Mouse (Mus musculus) erythroblast, embryonic 14.5 days (primary cell): ENCODE results near the gene Scamp4.

Experiments used
- GATA1 ChIP-seq: IDR thresholded peaks from 2 replicates; pipeline ENCODE4 v1.6.1; 2012; ENCODE audit warnings: low read length, inconsistent platforms, mixed read lengths
- TAL1 ChIP-seq: IDR thresholded peaks from 3 replicates; pipeline ENCODE4 v1.6.1; 2012; ENCODE audit warnings: low read length, inconsistent platforms, mixed read lengths

DNA sequence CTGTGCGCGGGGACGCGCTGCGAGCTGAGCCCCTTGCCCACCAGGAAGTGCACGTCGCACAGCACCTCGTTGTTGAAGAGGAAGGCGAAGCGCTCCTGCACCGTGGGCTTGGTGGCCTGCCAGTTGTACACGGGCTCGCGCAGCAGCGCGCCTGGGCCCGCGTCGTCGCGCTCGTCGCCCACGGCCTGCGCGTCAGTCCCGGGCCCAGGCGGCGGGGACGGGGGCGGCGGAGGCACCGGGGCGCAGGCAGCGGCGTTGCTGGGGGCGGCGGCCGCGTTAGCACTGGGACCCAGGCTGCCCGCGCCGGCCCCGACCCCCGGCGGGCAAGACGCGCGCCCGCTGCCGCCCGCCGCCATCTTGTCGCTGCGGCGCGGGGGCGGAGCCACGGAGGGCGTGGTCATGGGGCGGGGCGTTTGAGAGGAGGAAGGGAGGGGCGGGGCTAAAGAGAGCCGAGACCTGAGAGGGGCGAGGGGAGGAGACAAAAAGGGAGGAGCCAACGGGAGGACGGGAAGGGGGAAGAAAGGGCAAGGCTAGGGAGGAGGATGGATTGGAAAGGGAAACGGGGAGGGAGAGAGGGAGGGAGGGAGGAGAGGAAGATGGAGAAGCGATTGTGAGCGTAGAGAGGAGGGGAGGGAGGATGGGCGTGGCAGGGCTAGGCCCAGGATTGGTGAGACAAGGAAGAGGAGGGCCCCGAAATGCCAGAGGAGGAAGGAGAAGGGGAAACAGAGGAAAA, 53.6 kb downstream of the Scamp4 start:
- TF ChIP-seq TAL1 (no peak), GATA1 (no peak)
